Mouse (Mus musculus): ENCODE results near the gene Gm8947. TPM values are rescaled to one million over a fixed set of nuclear protein-coding genes. Genes with fewer than 3 reads are reported as not detected.
"Not testable (repeated sequence)": the region's sequence is repeated elsewhere in the genome, so short reads cannot be mapped to it uniquely, and the experiment has no call there.

The Gm8947 gene
- total RNA-seq (2021), result under 1 TPM in 1 of 2 experiments, not detected in 1; 0.28 TPM
- long read RNA-seq, experiment 1, result 0 reads
- long read RNA-seq, experiment 2, result 0 reads

- DNase-seq; H3K4me3 ChIP-seq; H3K27ac ChIP-seq; intact Hi-C loops (cut with DNase I): not testable (repeated sequence)
Observed at GRCm38 (mm10) chr1:151192075-151192474, at the start of gene Gm8947. Gene Gm8947, plus strand, starts transcription at chr1:151192376.

GRCm38 (mm10) chr1:151144471-151145146 is 47.6 kb upstream of the Gm8947 start:
- no peak overlapping the region for H3K4me3 ChIP-seq
- intact Hi-C loops (cut with DNase I), result no loop called here
- no peak for TF ChIP-seq CTCF (IDR thresholded peaks at IDR 0.05)
- peak overlapping the region; percentile 67 for H3K27ac ChIP-seq
- DNase-seq, result no peak

- Histone ChIP-seq H3K27ac (no peak overlapping the region), H3K4me3 (no peak overlapping the region)
- no peak for TF ChIP-seq CTCF (IDR thresholded peaks at IDR 0.05)
- no peak for DNase-seq
- intact Hi-C loops (cut with DNase I), result no loop called here
Observed at GRCm38 (mm10) chr1:151147801-151148200, 44.4 kb upstream of the Gm8947 start.

- intact Hi-C loops (cut with DNase I), result no loop called here
- DNase-seq, result no peak
- no peak overlapping the region for H3K4me3 ChIP-seq
- H3K27ac ChIP-seq, result no peak overlapping the region
- TF ChIP-seq CTCF (IDR thresholded peaks at IDR 0.05), result no peak
Observed at GRCm38 (mm10) chr1:151150211-151150610, 42.0 kb upstream of the Gm8947 start.

GRCm38 (mm10) chr1:151151089-151151488 is 41.1 kb upstream of the Gm8947 start:
- TF ChIP-seq CTCF (IDR thresholded peaks at IDR 0.05), result no peak
- H3K27ac ChIP-seq, result no peak overlapping the region
- intact Hi-C loops (cut with DNase I), result no loop called here
- DNase-seq, result no peak
- H3K4me3 ChIP-seq, result no peak overlapping the region

- H3K27ac ChIP-seq, result no peak overlapping the region
- DNase-seq, result no peak
- TF ChIP-seq CTCF (IDR thresholded peaks at IDR 0.05), result no peak
- no peak overlapping the region for H3K4me3 ChIP-seq
- intact Hi-C loops (cut with DNase I), result no loop called here
Observed at GRCm38 (mm10) chr1:151153056-151153652, 39.0 kb upstream of the Gm8947 start.

- DNase-seq; H3K4me3 ChIP-seq; H3K27ac ChIP-seq; intact Hi-C loops (cut with DNase I): not testable (repeated sequence)
Observed at GRCm38 (mm10) chr1:151154131-151154530, 38.0 kb upstream of the Gm8947 start.

- Histone ChIP-seq H3K4me3 (no peak overlapping the region), H3K27ac (no peak overlapping the region)
- intact Hi-C loops (cut with DNase I), result no loop called here
- TF ChIP-seq CTCF (IDR thresholded peaks at IDR 0.05), result no peak
- no peak for DNase-seq
Observed at GRCm38 (mm10) chr1:151156129-151156528, 36.0 kb upstream of the Gm8947 start.

GRCm38 (mm10) chr1:151156777-151157632 is 35.2 kb upstream of the Gm8947 start:
- no peak overlapping the region for H3K27ac ChIP-seq
- TF ChIP-seq CTCF (IDR thresholded peaks at IDR 0.05), result no peak
- intact Hi-C loops (cut with DNase I), result no loop called here

GRCm38 (mm10) chr1:151157963-151158856 is 34.0 kb upstream of the Gm8947 start:
- no peak overlapping the region for H3K4me3 ChIP-seq
- TF ChIP-seq CTCF (IDR thresholded peaks at IDR 0.05), result no peak
- intact Hi-C loops (cut with DNase I), result no loop called here
- H3K27ac ChIP-seq, result no peak overlapping the region
- DNase-seq, result no peak

More at GRCm38 (mm10) chr1:151156777-151157632, 35.2 kb upstream of the Gm8947 start:
- DNase-seq, result no peak
- H3K4me3 ChIP-seq, result no peak overlapping the region

- DNase-seq, result no peak
- intact Hi-C loops (cut with DNase I), result no loop called here
- no peak for TF ChIP-seq CTCF (IDR thresholded peaks at IDR 0.05)
- Histone ChIP-seq H3K27ac (no peak overlapping the region), H3K4me3 (no peak overlapping the region)
Observed at GRCm38 (mm10) chr1:151158857-151159510, 33.2 kb upstream of the Gm8947 start.
